Mouse (Mus musculus) neutrophil, adult 5-6 weeks (primary cell): ENCODE data around the gene Syncrip. TPM values are rescaled to one million over a fixed set of nuclear protein-coding genes. Genes with fewer than 3 reads are reported as not detected.

Source experiments
- ATAC-seq: fragments of 151-379, 151-347 bp; 2 replicates; pipeline ENCODE4 v1.8.0; 2017; ENCODE audit warnings: mild to moderate bottlenecking, moderate TSS enrichment; ENCODE audit not compliant: insufficient number of reproducible peaks, poor library complexity, low FRiP score, severe bottlenecking; ENCODE audit errors: extremely low read depth
- total RNA-seq: library from RNA; stranded (forward); fragments of 200-1000 nt; gene quantifications from 2 replicates; pipeline ENCODE4 v1.2.3, GENCODE M21; 2017

Syncrip gene
- total RNA-seq, 1 experiment from 2014 or later = 85.2 TPM

- ATAC-seq = no peak
These were observed 83.9 kb downstream of the Syncrip start for GRCm38 (mm10) chr9:88398461-88398860.

Other genes starting within 250 kb of the Syncrip start
- 9.9 and 14.9 TPM in 2 replicates for gene Nt5e, start 155.4 kb downstream of the Syncrip start, total RNA-seq
- 37.6 and 42.4 TPM in 2 replicates for gene Snx14, start 43.6 kb downstream of the Syncrip start, total RNA-seq
- not detected in 2 replicates for gene Gm20537, start 26.0 kb downstream of the Syncrip start, total RNA-seq
- gene Zfp949, start 65.4 kb upstream of the Syncrip start, total RNA-seq = 21.5 and 29.2 TPM in 2 replicates
- gene Trim43a, start 98.3 kb upstream of the Syncrip start, total RNA-seq = 0.37 TPM in 1 of 2 replicates, not detected in the other
- 43.3 and 46.6 TPM in 2 replicates for gene Mthfsl, start 237.7 kb upstream of the Syncrip start, total RNA-seq
- 9.9 and 16.3 TPM in 2 replicates for gene Bcl2a1d, start 249.3 kb upstream of the Syncrip start, total RNA-seq